Mouse (Mus musculus): ENCODE measurements around the gene Gm20736. TPM values are rescaled to one million over a fixed set of nuclear protein-coding genes. Genes with fewer than 3 reads are reported as not detected.

The Gm20736 gene
- not detected in 2 replicates for total RNA-seq (2023)

GRCm38 (mm10) chrY:65377390-65377789 is at the start of gene Gm20736:
Gene Gm20736, plus strand, starts transcription at chrY:65377690.

Other genes with a start within 250 kb of the Gm20736 start
- not detected in 2 replicates for gene Gm20924, start 170.2 kb upstream of the Gm20736 start, total RNA-seq (2023)

Measured in neutrophil, adult 65 days (primary cell).